Mouse (Mus musculus) ES-E14 (cell line): ENCODE measurements around the gene Dip2b. TPM values are rescaled to one million over a fixed set of nuclear protein-coding genes. Genes with fewer than 3 reads are reported as not detected.

Source experiments
- DNase-seq: peaks from one replicate; pipeline ENCODE4 v3.0.0-alpha.2; 2013; ENCODE audit warnings: low read depth, low spot score
- H3K27ac ChIP-seq: 2 replicates; pipeline ENCODE4 v1.5.1; 2012; ENCODE audit warnings: low read depth, mild to moderate bottlenecking, low read length, moderate library complexity, mixed read lengths; ENCODE audit not compliant: poor library complexity, insufficient read depth, severe bottlenecking
- H3K36me3 ChIP-seq: 2 replicates; pipeline ENCODE4 v1.6.1; 2012; ENCODE audit warnings: mild to moderate bottlenecking, low read length, moderate library complexity, mixed read lengths; ENCODE audit not compliant: control insufficient read depth, poor library complexity, insufficient read depth, severe bottlenecking
- H3K4me1 ChIP-seq, 2 experiments: fragments of 150-350 bp in 1 of 2; sonication (generic) in 1 of 2; 2 replicates each; pipeline ENCODE4 v1.6.1; 2012; ENCODE audit warnings: low read length in 2 of 2, mild to moderate bottlenecking in 1 of 2, mixed read lengths in 1 of 2; ENCODE audit not compliant: control insufficient read depth in 2 of 2, insufficient read depth in 2 of 2, poor library complexity in 1 of 2
- H3K4me3 ChIP-seq, 2 experiments: fragments of 150-350 bp in 1 of 2; sonication (generic) in 1 of 2; 2 replicates each; pipeline ENCODE4 v1.5.1; 2012; ENCODE audit warnings: low read length in 2 of 2, low read depth in 1 of 2, mild to moderate bottlenecking in 1 of 2, mixed read lengths in 1 of 2; ENCODE audit not compliant: insufficient read depth in 1 of 2, poor library complexity in 1 of 2, severe bottlenecking in 1 of 2
- H3K9ac ChIP-seq: 2 replicates; pipeline ENCODE4 v1.6.1; 2012; ENCODE audit warnings: low read depth, mild to moderate bottlenecking, low read length, mixed read lengths; ENCODE audit not compliant: poor library complexity, insufficient read depth, severe bottlenecking
- H3K9me3 ChIP-seq: fragments of 150-350 bp; sonication (generic); 2 replicates; pipeline ENCODE4 v1.6.1; 2012; ENCODE audit warnings: low read depth, mild to moderate bottlenecking, low read length; ENCODE audit not compliant: control insufficient read depth, insufficient read depth
- CHD2 ChIP-seq: IDR thresholded peaks from 2 replicates; pipeline ENCODE4 v1.6.1; 2014; ENCODE audit warnings: mild to moderate bottlenecking, low read depth, low read length, inconsistent platforms
- HCFC1 ChIP-seq: IDR thresholded peaks from 2 replicates; pipeline ENCODE4 v1.6.1; 2012; ENCODE audit warnings: low read length, inconsistent platforms, borderline replicate concordance; ENCODE audit not compliant: insufficient read depth
- MAFK ChIP-seq: IDR thresholded peaks from 2 replicates; pipeline ENCODE4 v1.6.1; 2014; ENCODE audit warnings: mild to moderate bottlenecking, low read depth, low read length, inconsistent platforms; ENCODE audit not compliant: insufficient read depth
- ZC3H11A ChIP-seq: IDR thresholded peaks from 2 replicates; pipeline ENCODE4 v1.6.1; 2012; ENCODE audit warnings: low read depth, mild to moderate bottlenecking, inconsistent platforms, low read length, borderline replicate concordance
- ZNF384 ChIP-seq: IDR thresholded peaks from 2 replicates; pipeline ENCODE4 v1.6.1; 2012; ENCODE audit warnings: low read depth, low read length, inconsistent platforms
- in situ Hi-C, 2 experiments: fragments of 600-800 bp; cut with MboI; formaldehyde crosslinking; loops; one replicate each; pipeline ENCODE4 v1.15.1; 2025; ENCODE audit warnings: low sequenced_read_pairs in 2 of 2, inconsistent platforms in 1 of 2; ENCODE audit not compliant: unreplicated experiment in 2 of 2
- total RNA-seq: library from RNA; depleted of rRNA; stranded (reverse); fragments of 300-350 nt; gene quantifications from 2 replicates; pipeline ENCODE4 v1.2.3, GENCODE M21; 2012

Gene Dip2b
- total RNA-seq, 1 experiment, result 21.1 TPM

DNA sequence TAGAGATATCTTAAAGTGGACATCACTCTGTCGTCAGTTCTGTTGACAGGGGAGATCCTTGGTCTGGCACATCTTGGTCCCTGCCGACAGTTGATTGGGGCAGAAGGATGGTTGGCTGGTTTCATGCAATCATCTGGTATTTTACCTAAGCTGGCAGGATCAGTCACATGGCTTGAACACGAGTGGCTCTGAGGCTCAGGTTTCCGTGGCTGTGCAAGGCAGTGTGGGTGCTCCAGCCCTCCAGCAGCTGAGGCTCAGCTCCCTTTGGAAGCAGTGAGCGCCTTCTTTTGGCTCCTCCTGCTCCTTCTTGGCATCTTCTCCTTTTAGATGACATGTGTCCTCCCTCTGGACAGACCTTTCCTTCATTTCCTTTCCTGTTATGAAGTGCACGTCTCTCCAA lies 7.1 kb downstream of the Dip2b start:
- no peak overlapping the region for H3K27ac ChIP-seq
- DNase-seq, result no peak
- H3K9me3 ChIP-seq, result no peaks in the 10 kb centered on the region
- no peak overlapping the region for H3K9ac ChIP-seq
- in situ Hi-C loops, result no loop called here
- TF ChIP-seq ZC3H11A (no peak), MAFK (no peak), CHD2 (no peak), ZNF384 (no peak), HCFC1 (no peak)
- H3K4me1 ChIP-seq, result peaks cover 0 to 13% of the 10 kb centered on the region in 2 experiments; a peak in 2 of 4 replicates
- no peaks in the 10 kb centered on the region for H3K36me3 ChIP-seq
- H3K4me3 ChIP-seq, result no peak overlapping the region

DNA sequence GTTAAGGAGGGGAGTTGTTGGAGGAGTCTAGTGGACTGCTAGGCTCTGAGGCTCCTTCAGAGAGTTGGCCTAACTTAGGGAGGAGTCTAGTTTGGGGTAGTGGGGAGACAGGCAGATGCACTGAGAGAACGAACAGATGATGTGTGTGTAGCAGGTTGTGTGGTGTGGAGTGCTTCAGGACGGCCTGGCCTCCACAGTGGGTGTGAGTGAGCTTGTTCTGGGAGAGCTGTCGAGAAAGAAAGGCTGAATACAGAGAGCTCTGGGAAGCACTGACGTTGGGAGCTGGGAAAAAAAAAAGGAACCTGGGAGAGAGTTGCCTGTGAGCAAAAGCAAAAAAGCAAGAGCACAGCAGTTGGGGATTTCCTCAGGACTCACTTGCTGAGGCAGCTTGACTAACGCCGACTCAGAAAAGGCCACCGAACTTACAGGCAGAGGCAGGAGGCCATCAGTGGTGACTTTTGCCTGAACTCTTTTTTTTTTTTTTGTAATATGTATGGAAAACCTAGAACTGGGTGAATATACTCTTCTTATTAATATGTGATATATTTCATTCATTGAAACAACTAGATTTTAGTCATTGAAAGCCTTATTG lies 11.1 kb downstream of the Dip2b start:
- Histone ChIP-seq H3K36me3 (no peaks in the 10 kb centered on the region), H3K9me3 (no peaks in the 10 kb centered on the region), H3K27ac (no peak overlapping the region), H3K4me3 (no peak overlapping the region), H3K4me1 (peaks cover 0 to 7% of the 10 kb centered on the region in 2 experiments; a peak in 1 of 4 replicates), H3K9ac (no peak overlapping the region)
- in situ Hi-C loops, result no loop called here
- TF ChIP-seq HCFC1, result no peak
- no peak for TF ChIP-seq ZNF384
- no peak for TF ChIP-seq ZC3H11A
- no peak for TF ChIP-seq CHD2
- no peak for TF ChIP-seq MAFK
- DNase-seq, result no peak

DNA sequence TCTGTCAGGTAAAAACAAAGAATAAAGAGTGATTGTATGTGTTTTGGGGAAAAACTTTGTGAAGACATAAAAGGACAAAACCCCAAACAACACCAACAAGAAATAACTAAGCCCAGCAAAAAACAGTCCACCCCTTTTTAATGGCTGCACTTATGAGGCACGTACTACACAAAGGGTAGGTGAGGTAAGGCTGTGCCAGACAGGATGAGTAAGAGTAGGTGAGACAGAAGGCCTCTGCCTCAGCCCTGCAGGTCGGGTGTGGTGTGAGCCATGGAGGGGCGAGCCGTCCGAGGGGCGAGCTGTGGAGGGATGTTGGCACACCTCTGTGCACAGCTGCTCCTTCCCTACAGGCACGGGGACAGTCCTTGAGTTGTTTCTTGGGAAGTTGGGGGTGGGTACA lies 12.5 kb downstream of the Dip2b start:
- Histone ChIP-seq H3K36me3 (no peaks in the 10 kb centered on the region), H3K4me1 (peaks cover 0 to 5% of the 10 kb centered on the region in 2 experiments; a peak in 1 of 4 replicates), H3K4me3 (no peak overlapping the region), H3K9me3 (no peaks in the 10 kb centered on the region), H3K27ac (no peak overlapping the region), H3K9ac (no peak overlapping the region)
- no peak for DNase-seq
- TF ChIP-seq ZNF384 (no peak), MAFK (no peak), CHD2 (no peak), HCFC1 (no peak)
- in situ Hi-C loops, result no loop called here

DNA sequence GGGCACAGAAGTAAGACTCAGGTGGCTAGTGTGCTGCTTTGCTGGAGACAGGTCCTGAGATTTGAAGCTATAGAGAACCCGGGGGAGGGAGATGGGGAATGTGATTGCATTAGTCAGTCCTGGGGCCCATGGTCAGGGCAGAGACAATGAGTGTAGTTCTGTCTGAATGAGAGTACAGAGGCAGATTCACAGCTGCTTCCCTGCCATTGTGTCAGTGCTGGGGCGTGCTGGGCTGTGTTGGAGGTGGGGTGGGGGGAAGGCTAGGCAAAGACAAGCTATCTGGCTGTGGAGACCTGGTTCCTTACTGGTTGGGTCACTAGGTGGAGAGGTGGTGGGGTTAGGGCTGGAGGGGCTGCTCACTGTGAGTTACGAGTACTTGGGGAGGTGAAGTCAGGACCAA lies 14.3 kb downstream of the Dip2b start:
- TF ChIP-seq ZC3H11A, result no peak
- TF ChIP-seq MAFK, result no peak
- TF ChIP-seq HCFC1, result no peak
- no peak for TF ChIP-seq CHD2
- TF ChIP-seq ZNF384, result no peak
- no peak overlapping the region for H3K9ac ChIP-seq
- H3K4me1 ChIP-seq, result peaks cover 2 to 8% of the 10 kb centered on the region in 2 experiments; a peak in 1 of 4 replicates
- in situ Hi-C loops, result no loop called here
- DNase-seq, result no peak
- H3K27ac ChIP-seq, result no peak overlapping the region
- no peaks in the 10 kb centered on the region for H3K36me3 ChIP-seq
- H3K9me3 ChIP-seq, result no peaks in the 10 kb centered on the region
- no peak overlapping the region for H3K4me3 ChIP-seq

DNA sequence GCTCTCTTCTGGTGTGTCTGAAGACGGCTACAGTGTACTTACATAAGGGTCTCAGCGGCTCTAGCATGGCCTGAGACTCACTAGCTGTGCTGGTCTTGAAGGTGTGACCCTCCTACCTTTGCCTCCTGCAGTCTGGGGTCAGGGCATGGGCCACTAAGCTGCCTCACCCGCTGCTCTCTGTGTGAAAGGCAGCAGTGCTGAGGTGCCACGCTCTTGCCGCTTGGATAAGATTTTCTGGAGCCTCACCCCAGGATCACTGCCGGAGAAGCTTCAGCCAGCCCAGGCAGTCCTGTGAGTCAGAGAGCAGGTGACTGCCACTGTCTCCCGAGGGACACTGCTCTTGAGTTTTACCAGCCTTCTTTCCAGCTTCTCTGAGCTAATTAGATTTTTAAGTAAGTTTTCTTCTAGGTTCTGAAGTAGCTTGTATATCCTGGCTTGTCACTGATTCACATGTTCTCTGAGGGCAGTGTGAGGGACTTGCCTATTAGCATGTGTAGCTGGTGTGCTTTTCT lies 18.0 kb downstream of the Dip2b start:
- in situ Hi-C loops, result no loop called here
- no peak for DNase-seq

More for the DNA sequence above, 18.0 kb downstream of the Dip2b start:
- Histone ChIP-seq H3K36me3 (no peaks in the 10 kb centered on the region), H3K4me3 (no peak overlapping the region), H3K4me1 (peaks cover 13 to 18% of the 10 kb centered on the region in 2 experiments), H3K9ac (no peak overlapping the region), H3K9me3 (no peaks in the 10 kb centered on the region), H3K27ac (no peak overlapping the region)
- TF ChIP-seq HCFC1 (no peak), MAFK (no peak), CHD2 (no peak), ZNF384 (no peak), ZC3H11A (no peak)
